Mouse (Mus musculus): Measurements from ENCODE around the gene S100b.

The S100b gene

GRCm38 (mm10) chr10:76260358-76261059, 6.9 kb downstream of the S100b start:
- CTCF ChIA-PET = no interaction called here

- CTCF ChIA-PET = no interaction called here
These were observed 7.8 kb downstream of the S100b start for GRCm38 (mm10) chr10:76261447-76261846.

GRCm38 (mm10) chr10:76262431-76262830, 8.8 kb downstream of the S100b start:
- CTCF ChIA-PET = no interaction called here

- CTCF ChIA-PET = no interaction called here
These were observed 17.6 kb downstream of the S100b start for GRCm38 (mm10) chr10:76271238-76271637.

GRCm38 (mm10) chr10:76275256-76275655, 21.6 kb downstream of the S100b start:
- CTCF ChIA-PET = no interaction called here

- CTCF ChIA-PET = no interaction called here
These were observed 25.0 kb downstream of the S100b start for GRCm38 (mm10) chr10:76278541-76279097.

- CTCF ChIA-PET = no interaction called here
These were observed 34.8 kb downstream of the S100b start for GRCm38 (mm10) chr10:76288268-76288993.

GRCm38 (mm10) chr10:76289052-76289451, 35.4 kb downstream of the S100b start:
- CTCF ChIA-PET = no interaction called here

- CTCF ChIA-PET = no interaction called here
These were observed 36.5 kb downstream of the S100b start for GRCm38 (mm10) chr10:76289936-76290671.

GRCm38 (mm10) chr10:76293222-76293621, 39.6 kb downstream of the S100b start:
- CTCF ChIA-PET = no interaction called here

- CTCF ChIA-PET = no interaction called here
These were observed 46.5 kb downstream of the S100b start for GRCm38 (mm10) chr10:76300133-76300532.

- CTCF ChIA-PET = no interaction called here
These were observed 53.1 kb downstream of the S100b start for GRCm38 (mm10) chr10:76306738-76307137.

All from spleen, embryonic (tissue).